Mouse (Mus musculus): ENCODE measurements around the gene Sec24a.

The Sec24a gene

DNA sequence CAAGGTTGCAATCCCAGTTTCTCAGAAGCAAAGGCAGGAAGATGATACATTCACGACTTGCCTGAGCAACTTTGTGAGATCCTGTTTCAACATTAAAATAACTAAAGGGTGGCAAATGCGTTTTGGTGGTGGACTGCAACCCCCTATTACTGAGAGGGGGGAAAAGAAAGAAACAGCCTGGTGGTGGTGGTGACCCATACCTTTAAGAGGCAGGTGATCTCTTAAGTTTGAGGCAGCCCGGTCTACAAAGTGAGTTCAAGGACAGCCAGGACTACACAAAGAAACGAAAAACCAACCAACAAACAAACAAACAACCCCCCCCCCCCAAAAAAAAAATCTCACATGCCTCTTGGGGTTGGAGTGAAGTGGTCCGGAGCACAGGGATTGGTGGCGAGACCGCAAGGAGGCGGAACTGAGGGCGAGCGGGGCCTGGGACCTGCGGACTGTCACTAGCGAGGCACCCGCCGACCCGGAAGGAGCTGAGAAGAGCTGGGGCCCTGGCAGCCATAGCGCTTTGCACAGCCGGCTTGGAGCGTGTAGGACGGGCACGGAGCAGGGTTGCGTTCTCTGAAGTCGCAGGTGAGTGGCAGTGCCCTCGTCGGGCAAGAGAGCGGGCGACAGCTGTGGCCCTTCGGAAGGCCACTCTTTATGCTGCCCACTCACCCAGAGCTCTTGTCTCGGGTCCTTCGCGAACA, at the start of gene Sec24a, which contains the start of gene Sar1b:
Gene Sec24a, minus strand, starts transcription at position 422 of the 695 bp plus-strand sequence.
Gene Sar1b, plus strand, starts transcription at position 475 of the 695 bp plus-strand sequence.
- Histone ChIP-seq H3K4me1 (replicated peaks; ENCODE audit: low read depth, low read length) (peaks cover 16% of the 10 kb centered on the region), H3K27me3 (ENCODE audit: insufficient read depth, low read length) (no peaks in the 10 kb centered on the region; the same call in 1 of the 2 replicates), H3K36me3 (ENCODE audit: insufficient read depth, low read length) (no peaks in the 10 kb centered on the region), H3K4me3 (replicated peaks; ENCODE audit: low read length) (peak within 1 kb of the TSS; percentile 99), H3K9me3 (ENCODE audit: low read length) (no peaks in the 10 kb centered on the region)
- TF ChIP-seq POU5F1 (IDR thresholded peaks at IDR 0.05; ENCODE audit: borderline replicate concordance, low read length) (no peak), CTCF (conservative IDR thresholded peaks at IDR 0.05; ENCODE audit: low read length) (no peak), NANOG (IDR thresholded peaks at IDR 0.05; ENCODE audit: borderline replicate concordance, low read length) (no peak)

DNA sequence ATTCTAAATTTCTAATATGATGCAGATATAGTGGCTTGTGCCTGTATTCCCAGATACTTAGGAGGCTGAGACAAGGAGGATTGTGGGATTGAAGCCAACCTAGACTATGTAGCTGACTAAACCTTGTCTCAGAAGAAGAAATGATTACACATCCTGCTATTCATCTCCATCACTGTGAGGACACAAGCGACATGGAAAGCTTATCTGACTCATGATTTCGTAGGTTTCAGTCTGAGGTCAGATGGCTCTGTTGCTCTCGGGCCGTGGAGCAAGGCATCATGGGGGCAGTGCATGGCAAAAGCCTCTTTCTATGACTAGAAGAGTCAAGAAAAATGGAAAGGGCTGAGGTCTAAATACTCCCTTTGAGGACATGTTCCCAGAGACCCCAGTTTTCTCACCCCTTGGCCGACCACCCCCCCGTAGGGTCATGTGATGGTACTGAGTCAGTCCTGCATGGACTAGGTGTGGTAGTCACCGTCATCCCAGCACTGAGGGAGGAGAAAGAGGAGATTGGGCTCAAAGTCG, 48.6 kb upstream of the Sec24a start:
- Histone ChIP-seq H3K9me3 (ENCODE audit: low read length) (no peaks in the 10 kb centered on the region), H3K27me3 (ENCODE audit: insufficient read depth, low read length) (no peaks in the 10 kb centered on the region), H3K4me1 (replicated peaks; ENCODE audit: low read depth, low read length) (peaks cover 35% of the 10 kb centered on the region), H3K4me3 (replicated peaks; ENCODE audit: low read length) (no peak overlapping the region), H3K36me3 (ENCODE audit: insufficient read depth, low read length) (peaks cover 35% of the 10 kb centered on the region)
- no peak for TF ChIP-seq NANOG (IDR thresholded peaks at IDR 0.05; ENCODE audit: borderline replicate concordance, low read length)
- no peak for TF ChIP-seq POU5F1 (IDR thresholded peaks at IDR 0.05; ENCODE audit: borderline replicate concordance, low read length)
- no peak for TF ChIP-seq CTCF (conservative IDR thresholded peaks at IDR 0.05; ENCODE audit: low read length)

DNA sequence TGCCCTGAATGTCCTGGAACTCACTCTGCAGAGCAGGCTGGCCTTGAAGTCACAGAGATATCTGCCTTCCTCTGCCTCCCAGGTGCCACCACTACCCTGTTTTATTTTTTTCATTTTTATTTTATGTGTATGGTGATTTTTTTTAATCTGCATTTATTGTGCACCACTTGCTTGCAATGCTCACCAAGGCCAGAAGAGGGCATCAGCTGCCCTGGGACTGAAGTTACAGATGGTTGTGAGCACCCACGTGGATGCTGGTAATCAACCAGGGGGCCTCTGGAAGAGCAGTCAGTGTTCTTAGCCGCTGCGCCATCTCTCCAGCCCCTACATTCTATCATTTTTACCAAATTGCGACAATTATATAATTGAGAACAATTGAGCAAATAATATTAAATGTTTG, 47.8 kb upstream of the Sec24a start:
- Histone ChIP-seq H3K27me3 (ENCODE audit: insufficient read depth, low read length) (no peaks in the 10 kb centered on the region), H3K4me3 (replicated peaks; ENCODE audit: low read length) (no peak overlapping the region), H3K36me3 (ENCODE audit: insufficient read depth, low read length) (peaks cover 26% of the 10 kb centered on the region), H3K9me3 (ENCODE audit: low read length) (no peaks in the 10 kb centered on the region), H3K4me1 (replicated peaks; ENCODE audit: low read depth, low read length) (peaks cover 34% of the 10 kb centered on the region)
- TF ChIP-seq NANOG (IDR thresholded peaks at IDR 0.05; ENCODE audit: borderline replicate concordance, low read length), result no peak
- peak; percentile 70 for TF ChIP-seq CTCF (conservative IDR thresholded peaks at IDR 0.05; ENCODE audit: low read length)

DNA sequence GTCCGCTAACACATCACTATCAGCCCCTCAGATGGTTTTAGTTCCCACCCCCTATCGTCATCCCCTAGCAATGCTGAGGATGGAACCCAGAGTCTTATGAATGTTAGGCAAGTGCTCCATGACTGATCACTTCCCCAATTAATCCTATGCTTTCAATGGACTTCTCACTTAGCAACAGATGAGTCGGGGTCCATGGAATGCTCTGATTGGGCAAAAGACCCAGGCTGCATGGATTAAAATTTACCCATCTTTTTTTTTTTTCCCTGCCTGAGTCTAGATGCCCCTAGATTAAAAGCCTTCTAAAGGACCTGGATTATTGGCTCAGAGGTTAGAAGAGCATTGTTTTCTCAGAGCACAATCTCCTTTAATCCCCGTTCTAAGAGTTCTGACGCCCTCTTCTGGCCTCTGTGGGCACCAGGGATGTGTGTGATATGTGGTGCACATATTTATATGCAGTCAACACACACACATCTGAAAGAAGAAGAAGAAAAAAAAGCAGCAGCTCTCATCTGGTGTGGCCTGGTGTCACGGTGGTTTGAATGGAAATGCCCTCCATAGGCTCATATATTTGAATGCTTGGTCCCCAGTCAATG, 46.3 kb upstream of the Sec24a start:
- Histone ChIP-seq H3K9me3 (ENCODE audit: low read length) (no peaks in the 10 kb centered on the region), H3K4me3 (replicated peaks; ENCODE audit: low read length) (no peak overlapping the region), H3K4me1 (replicated peaks; ENCODE audit: low read depth, low read length) (peaks cover 37% of the 10 kb centered on the region), H3K36me3 (ENCODE audit: insufficient read depth, low read length) (peaks cover 13% of the 10 kb centered on the region), H3K27me3 (ENCODE audit: insufficient read depth, low read length) (no peaks in the 10 kb centered on the region)
- TF ChIP-seq POU5F1 (IDR thresholded peaks at IDR 0.05; ENCODE audit: borderline replicate concordance, low read length), result no peak
- TF ChIP-seq CTCF (conservative IDR thresholded peaks at IDR 0.05; ENCODE audit: low read length), result peak; percentile 39
- TF ChIP-seq NANOG (IDR thresholded peaks at IDR 0.05; ENCODE audit: borderline replicate concordance, low read length), result no peak

DNA sequence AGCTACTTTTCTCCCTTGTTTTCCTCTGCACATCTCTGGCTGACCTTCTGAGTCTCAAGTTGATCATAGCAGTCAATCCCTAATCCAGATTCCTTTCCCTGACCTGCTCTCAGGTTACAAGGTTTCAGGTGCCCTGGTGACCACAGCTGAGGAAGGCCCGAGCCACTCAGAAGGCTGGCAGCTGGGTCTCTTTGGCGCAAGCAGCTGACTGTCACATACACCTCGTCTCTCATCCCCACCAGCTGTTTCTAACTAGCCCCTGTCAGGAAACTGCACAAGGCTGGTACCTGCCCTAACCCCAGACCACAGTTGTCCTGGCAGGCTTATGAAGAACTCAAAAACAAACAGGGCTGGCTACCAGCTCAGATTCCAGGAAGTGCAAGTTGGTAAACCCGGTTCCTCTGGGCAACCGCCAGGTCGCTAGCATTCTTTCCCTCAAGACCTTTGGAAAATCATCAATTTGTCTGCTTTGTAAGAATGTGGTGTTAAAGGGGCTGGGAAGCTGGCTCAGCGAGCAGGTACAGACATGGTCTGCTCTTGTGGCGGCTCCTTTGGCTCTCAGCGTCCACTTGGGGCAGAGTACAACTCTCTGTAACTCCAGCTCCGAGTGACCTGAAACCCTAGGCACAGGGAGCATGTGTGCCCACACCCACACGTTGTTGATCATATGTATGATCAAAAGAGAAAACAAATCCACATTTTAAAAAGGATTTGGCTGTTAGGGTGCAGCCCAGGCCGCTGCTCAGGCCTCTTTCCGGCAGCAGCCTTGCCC, 43.9 kb upstream of the Sec24a start:
- H3K4me3 ChIP-seq (replicated peaks; ENCODE audit: low read length), result peak overlapping the region; percentile 62
- no peak for TF ChIP-seq CTCF (conservative IDR thresholded peaks at IDR 0.05; ENCODE audit: low read length)
- TF ChIP-seq NANOG (IDR thresholded peaks at IDR 0.05; ENCODE audit: borderline replicate concordance, low read length), result no peak
- no peak for TF ChIP-seq POU5F1 (IDR thresholded peaks at IDR 0.05; ENCODE audit: borderline replicate concordance, low read length)
- no peaks in the 10 kb centered on the region for H3K27me3 ChIP-seq (ENCODE audit: insufficient read depth, low read length)
- no peaks in the 10 kb centered on the region for H3K9me3 ChIP-seq (ENCODE audit: low read length)
- H3K4me1 ChIP-seq (replicated peaks; ENCODE audit: low read depth, low read length), result peaks cover 33% of the 10 kb centered on the region
- no peaks in the 10 kb centered on the region for H3K36me3 ChIP-seq (ENCODE audit: insufficient read depth, low read length)

DNA sequence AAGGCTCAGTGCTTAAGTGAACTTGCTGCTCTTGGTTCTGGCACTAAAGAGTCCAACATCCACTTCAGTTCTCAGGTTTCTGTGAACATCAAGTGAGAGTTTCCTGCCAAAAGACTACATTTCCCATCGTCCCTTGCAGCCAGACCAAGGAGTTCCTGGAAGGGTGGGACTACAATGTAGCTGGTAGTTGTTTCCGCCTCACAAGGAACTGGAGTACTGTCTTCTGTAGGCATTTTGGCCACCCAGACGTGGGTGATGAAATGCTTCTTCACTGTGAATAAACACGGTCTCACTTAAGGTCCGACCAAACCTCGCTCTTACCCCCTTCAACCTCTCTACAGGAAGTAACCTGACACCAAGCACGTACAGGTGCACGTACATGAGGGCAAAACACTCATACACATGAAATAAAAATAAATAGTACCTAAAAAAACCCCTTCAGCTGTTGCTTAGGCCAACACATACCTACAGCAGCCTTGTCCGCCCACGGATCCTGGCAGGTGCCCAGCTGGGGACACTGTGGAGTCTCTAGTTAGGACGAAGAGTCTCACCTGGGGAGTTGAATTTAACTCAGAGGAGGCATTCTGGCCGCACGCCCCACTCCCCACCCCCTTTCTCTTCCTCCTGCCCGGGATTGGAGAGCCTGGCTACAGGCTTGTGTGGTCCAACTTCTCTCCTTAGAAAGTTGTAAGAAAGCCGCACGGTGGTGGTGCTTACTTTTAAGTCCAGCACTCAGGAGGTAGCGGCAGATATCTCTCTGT, 42.0 kb upstream of the Sec24a start:
- H3K4me1 ChIP-seq (replicated peaks; ENCODE audit: low read depth, low read length), result peaks cover 43% of the 10 kb centered on the region
- no peaks in the 10 kb centered on the region for H3K36me3 ChIP-seq (ENCODE audit: insufficient read depth, low read length)
- TF ChIP-seq CTCF (conservative IDR thresholded peaks at IDR 0.05; ENCODE audit: low read length) (no peak), NANOG (IDR thresholded peaks at IDR 0.05; ENCODE audit: borderline replicate concordance, low read length) (no peak), POU5F1 (IDR thresholded peaks at IDR 0.05; ENCODE audit: borderline replicate concordance, low read length) (no peak)
- H3K4me3 ChIP-seq (replicated peaks; ENCODE audit: low read length), result peak overlapping the region; percentile 76
- no peaks in the 10 kb centered on the region for H3K9me3 ChIP-seq (ENCODE audit: low read length)
- H3K27me3 ChIP-seq (ENCODE audit: insufficient read depth, low read length), result no peaks in the 10 kb centered on the region

DNA sequence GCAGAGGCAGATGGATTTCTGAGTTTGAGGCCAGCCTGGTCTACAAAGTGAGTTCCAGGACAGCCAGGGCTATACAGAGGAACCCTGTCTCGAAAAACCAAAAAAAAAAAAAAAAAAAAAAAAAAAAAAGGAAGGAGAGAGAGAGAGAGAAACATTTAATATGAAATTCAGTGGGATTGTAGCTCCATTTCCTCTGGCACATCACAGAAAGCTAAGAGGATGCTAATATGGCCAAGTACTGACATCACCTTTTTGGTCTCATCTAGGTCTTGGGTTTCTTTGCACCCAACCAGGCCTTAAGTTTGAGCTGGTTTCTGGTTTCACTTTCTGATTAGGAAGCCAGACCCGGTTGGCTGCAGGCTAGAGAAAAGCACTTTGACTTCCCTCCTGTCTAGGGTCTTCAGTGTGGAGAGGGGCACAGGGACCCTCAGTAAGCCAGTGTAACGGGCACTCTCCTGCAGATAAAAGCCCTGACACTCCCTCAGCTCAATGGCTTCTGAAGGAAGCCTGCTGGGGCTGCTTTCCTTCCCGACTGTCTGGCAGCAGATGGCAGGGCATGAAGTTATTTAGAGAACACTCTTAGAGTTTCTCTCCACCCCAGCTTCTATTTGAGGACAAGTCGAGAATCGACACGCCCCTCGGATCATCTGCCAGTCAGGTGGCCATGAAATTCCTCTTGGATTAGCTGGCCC, 37.3 kb upstream of the Sec24a start:
- H3K36me3 ChIP-seq (ENCODE audit: insufficient read depth, low read length), result no peaks in the 10 kb centered on the region

More for the DNA sequence above, 37.3 kb upstream of the Sec24a start:
- Histone ChIP-seq H3K4me1 (replicated peaks; ENCODE audit: low read depth, low read length) (peaks cover 15% of the 10 kb centered on the region), H3K9me3 (ENCODE audit: low read length) (no peaks in the 10 kb centered on the region), H3K4me3 (replicated peaks; ENCODE audit: low read length) (no peak overlapping the region), H3K27me3 (ENCODE audit: insufficient read depth, low read length) (no peaks in the 10 kb centered on the region)
- TF ChIP-seq POU5F1 (IDR thresholded peaks at IDR 0.05; ENCODE audit: borderline replicate concordance, low read length) (no peak), NANOG (IDR thresholded peaks at IDR 0.05; ENCODE audit: borderline replicate concordance, low read length) (no peak), CTCF (conservative IDR thresholded peaks at IDR 0.05; ENCODE audit: low read length) (no peak)

All from E14TG2a.4 (cell line).